Mouse (Mus musculus): ENCODE data around the gene Sfxn3. TPM values are rescaled to one million over a fixed set of nuclear protein-coding genes. Genes with fewer than 3 reads are reported as not detected.

The Sfxn3 gene
- total RNA-seq, 2 experiments from 2014 or later: 39.3 to 51.5 TPM

DNA sequence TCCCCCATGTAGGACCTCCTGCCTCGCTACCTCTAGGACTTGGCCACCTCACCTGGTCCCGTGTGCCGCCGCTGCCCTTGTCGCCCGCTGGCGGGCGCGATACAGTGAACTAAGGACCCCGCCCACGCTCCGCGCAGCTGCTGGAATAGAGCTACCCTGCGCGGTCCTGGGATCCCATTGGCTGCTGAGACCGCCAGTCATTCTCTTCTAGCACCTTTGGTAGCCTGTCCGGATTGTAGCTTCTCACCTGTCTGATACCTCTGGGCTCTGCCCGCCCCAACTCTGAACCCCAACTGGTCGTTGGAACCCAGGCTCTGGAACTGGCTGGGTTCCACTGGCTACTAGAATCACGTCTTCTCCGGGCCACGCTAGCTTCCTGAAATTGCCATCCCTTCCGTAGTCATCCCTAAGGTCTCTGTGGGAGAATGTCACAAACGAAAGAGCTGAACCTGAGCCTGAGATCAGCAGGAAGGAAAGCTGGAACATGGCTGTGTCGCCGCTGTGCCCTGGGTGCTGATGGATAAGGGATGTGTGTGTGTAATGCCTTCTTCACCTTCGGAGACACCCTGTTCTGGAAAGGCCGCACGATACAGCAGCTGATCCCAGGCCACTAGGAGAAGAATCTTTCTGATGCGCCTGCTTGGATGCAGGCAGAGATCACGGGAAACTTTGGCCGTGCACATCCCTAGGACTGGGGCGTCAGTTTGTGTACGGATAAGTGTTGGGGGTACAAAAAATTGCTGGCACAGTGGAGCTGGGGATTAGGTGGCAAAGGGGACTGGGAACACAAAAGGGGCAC is 581 bp upstream of the Sfxn3 start:
- peak; percentile 87 for DNase-seq

DNA sequence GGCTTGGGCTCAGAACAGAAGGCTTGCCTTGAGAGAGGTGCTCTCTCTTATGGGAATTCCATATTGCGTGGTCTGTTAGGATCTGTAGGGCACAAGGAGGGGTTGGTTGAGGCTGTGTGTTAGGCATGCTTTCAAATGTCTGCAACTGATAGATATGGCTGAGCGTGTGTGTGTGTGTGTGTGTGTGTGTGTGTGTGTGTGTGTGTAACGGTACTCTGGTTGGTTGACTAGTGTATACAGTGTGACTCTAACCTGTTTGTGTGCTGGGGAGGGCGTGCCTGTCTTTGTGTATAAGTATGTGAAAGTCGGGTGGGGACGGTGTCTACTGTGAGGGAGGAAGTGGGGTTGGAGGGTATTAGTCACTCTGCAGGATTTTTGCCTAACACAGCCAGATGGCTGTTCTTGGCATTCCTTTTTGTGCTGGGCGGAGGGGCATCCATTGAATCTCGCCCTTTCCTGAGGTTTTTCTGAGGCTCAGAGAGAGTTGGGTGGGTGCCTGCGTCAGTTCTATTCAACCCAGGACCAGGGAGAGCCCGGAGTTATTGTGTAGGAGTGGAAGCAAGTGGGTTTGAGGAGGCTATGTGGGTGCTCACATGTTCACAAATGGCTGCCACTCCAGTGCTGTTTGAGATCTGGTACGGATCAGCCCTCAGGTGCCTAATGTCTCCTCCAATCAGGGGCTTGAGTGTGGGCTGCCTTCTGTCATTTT is 786 bp downstream of the Sfxn3 start:
- DNase-seq: peak; percentile 62

DNA sequence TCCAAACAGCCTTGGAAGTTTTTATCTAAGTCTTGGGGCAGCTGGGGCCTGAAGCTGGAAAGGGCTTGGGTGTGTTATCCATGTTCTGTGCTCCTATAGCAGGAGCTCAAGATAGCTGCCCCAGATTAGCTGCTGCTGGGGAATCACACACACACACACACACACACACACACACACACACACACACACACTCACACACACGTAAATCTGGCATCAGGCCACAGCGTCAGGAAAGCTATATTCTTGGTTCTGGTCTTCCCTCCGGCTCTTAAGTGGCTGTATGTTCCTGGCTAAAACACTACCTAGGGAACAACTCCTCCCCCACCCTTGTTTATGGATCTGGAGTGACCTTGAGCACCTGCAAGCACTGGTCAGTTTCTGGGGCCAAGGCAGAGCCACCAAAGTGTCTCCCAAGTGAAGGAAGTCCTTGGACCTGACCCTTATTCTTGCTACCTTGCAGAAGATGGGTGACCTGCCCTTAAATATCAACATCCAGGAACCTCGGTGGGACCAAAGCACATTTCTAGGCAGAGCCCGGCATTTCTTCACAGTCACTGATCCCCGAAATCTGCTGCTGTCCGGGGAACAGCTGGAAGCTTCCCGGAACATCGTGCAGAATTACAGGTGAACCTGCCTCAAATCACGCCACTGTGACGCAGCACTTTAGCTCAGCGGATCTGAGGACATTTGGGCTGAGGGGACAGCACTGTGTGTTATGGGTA is 1.5 kb downstream of the Sfxn3 start:
- DNase-seq: no peak

DNA sequence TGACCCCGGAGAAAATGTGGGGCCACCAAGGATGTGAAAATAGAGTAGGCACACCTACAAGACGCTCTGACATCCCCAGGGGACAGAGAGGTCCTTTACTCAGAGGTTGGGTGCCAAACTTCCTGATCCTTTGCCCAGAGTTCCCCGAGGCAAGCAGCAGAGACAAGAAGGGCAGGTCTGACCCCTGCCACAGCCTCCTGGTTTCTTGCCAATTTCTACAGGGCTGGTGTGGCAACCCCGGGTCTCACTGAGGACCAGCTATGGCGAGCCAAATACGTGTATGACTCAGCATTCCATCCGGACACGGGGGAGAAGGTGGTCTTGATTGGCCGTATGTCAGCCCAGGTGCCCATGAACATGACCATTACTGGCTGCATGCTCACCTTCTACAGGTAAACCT is 2.2 kb downstream of the Sfxn3 start:
- no peak for DNase-seq

DNA sequence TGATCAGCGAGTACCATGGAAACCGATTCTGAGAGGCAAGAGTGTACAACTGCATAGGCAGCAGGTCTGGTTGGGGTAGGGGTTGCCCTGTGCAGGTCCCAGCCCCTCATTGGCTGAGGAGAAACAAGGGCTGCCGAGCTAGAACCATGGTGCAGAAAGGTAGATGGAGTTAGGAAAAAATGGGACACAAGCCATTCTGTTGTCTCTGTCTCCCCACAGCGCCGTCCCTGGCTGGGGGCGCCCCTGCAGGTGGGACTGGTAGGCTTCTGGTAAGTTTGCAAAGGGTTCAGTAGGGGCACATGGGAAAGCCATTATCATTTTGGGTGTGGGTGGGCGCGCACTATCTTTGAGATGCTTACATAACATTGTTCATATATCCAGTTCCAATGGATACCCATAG is 6.1 kb downstream of the Sfxn3 start:
- DNase-seq: no peak

DNA sequence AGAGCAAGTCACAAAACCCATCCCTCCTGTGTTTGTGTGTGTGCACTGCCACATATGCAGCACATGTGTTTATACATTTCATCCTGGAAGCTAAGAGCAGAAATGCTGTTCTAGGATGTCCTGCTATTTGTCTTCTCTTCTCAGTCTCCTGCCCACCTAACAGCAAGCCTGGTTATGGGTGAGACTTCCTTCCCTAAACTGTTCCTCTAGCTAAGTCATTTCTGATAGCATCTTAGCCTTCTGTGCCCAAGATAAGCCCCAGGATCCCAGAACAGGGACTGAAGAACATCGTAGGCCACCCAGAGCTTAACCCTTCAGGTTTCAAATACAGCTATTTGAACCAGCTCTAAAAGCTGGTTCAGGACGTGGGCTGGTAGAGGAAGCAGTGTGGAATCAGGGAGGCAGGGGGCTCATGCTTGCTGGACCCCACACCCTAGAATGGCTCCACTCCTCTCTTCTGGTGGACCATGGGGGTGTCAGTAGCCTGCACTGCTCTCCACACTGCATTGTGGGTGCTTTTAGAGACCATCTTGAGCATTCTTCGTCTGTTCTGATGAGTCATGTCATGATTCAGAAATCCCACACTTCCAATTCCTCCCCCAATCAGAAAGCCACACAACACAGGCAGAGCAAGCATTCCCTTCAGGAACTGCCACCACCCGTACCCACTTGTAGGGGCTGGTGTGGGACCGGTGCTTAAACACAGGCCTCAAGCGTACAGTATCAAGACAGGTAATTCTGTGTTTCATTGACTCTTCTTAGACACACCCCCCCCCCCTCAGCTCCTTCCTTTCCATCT is 7.8 kb downstream of the Sfxn3 start:
- DNase-seq: peak; percentile 33

DNA sequence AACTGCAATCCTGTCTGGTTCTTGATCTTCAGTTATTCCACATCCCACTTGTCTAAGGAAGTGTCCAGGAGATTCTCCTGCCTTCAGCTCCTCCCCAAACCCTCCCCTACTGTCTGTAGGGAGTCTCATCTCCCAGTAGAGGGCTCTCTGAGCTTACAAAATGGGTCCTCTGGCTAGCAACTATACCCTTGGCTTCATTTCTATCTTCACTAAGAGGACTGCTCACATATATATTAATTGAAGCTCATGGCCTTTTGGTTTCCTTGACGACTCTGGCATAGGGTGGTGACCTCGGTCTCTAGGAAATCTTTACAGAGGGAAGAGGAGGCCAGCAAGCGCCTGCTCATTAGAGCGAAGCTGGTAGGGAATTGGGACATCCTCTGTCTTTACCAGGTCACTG is 9.1 kb downstream of the Sfxn3 start:
- peak; percentile 53 for DNase-seq

DNA sequence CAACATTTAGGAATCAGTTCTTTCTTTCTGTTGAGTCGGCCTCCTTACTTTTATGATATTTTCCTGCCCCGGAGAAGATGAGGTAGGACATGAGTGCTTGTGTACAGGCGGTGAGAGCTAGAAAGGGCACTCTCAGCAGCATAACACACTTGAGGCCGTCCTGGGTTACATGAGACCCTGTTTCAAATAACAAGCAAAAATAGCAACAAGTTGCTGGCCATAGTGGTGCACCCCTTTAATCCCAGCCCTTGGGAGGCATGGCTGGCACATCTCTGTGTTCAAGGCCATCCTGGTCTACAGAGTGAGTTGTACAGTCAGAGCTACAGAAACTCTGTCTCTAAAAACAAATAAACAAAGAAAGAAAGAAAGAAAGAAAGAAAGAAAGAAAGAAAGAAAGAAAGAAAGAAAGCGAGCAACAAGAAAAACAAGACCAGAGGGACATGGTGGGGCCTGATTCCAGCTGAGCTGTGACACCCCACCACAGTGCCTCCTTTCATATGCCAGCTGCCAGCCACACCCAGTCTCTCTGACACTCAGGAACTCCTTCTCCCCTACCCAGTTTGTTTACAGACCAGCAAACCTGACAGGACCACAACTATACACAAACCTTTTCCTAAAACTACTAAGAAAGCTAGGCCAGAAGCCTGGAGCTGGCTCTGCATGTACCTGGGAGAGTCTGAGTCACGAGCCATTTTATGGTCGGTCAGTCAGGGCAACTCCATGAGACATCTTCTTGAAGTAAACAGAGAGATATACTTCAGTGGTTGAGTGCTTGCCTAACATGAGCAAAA is 9.8 kb downstream of the Sfxn3 start:
- no peak for DNase-seq

DNA sequence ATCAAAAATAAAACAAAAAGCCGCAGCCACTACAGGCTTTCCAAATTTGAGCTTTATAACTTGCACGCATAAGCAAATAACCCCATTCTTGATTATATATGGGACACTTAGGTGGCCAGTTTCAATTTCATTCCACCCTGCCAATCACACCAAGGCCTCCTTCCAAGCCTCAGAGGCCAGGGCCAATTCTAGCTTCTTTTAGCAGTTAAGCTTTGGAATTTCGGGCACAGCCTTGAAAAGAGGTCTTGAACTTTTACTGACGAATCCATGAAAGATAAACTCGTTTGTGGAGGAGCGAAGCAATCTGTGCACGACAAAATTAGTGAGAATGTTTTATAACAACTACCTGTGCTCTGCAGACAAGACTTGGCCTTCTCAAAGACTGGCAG is 10.4 kb downstream of the Sfxn3 start:
- peak; percentile 57 for DNase-seq

DNA sequence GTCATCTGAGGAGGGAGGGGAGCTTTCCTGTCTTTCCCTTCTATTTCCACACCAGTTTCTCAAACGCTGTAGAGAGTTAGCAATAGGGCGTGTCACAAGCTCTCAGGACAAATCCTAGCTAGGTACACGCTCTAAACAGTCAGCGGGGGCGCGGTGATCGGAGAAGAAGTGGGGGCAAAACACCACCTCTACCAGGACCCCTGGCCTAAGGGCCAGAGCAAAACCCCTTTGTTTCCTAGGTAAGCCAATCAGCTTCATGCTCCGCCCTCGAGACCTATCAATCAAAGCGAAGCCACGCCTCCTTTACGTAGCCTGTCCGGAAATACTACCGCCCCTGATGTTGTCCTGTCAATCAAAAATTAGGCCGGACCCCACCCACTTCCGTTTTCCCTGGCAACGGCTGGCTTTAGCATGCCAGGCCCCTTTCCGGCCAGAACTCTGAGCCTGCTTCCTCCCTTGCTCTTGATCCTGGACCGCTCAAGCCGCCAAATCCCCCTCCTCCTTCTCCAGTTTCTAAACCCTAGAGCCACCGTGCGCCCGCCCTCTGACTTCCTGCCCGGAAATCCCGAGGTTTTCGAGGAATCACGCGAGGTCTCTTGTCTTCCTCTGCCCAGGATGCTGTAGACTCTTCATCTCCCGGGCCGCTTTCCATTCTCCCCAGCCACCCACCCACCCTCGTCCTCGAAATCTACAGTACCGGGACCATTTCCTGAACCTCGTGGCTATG is 11.0 kb downstream of the Sfxn3 start:
- peak; percentile 93 for DNase-seq

DNA sequence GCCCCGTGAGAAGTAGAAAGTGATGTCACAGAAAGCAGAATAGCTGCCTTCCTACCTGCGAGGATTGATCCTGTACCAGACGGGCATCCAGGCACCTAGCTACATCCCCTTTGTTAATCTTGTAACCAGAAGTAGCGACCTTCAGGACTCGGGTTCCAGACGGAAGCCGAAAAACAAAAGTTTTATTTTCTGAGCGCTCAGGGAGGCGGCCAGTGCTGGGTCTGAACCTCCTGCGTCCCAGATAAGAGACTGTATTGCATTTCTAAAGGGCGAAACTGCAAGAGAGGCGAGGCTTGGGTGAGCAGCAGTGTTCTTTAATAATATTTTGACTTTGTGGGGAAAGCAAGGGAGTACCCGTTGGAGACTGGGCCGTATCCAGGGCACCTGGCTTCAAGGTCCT is 11.5 kb downstream of the Sfxn3 start:
- DNase-seq: peak; percentile 37

DNA sequence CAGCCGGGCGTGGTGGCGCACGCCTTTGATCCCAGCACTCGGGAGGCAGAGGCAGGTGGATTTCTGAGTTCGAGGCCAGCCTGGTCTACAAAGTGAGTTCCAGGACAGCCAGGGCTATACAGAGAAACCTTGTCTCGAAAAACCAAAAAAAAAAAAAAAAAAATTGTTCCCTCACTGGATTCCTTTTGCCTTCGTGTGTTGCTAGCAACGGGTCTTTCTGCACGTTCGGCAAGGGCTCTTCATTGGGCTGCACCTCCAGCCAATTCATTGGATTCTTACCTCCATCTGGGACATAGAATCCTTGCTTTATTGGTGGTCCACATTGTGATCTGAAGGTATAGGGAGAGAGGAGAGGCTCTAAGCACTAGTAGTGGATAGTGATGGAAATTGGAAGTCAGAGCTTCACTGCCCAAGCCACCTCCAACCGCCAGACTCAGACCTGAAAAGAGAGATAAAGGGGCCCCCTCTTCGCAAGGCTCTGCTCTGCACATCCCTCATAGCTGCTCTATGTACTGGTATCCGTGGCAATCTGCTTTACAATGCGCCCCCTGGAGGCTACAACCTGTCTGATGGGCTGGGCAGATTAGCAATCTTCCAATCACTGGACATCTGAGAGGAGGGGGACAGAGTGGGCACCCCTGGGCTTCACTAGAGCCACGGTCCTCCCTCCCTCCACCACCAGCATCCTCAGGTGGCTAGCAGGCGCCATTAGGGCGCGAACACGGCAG is 16.4 kb downstream of the Sfxn3 start:
- DNase-seq: peak; percentile 75

DNA sequence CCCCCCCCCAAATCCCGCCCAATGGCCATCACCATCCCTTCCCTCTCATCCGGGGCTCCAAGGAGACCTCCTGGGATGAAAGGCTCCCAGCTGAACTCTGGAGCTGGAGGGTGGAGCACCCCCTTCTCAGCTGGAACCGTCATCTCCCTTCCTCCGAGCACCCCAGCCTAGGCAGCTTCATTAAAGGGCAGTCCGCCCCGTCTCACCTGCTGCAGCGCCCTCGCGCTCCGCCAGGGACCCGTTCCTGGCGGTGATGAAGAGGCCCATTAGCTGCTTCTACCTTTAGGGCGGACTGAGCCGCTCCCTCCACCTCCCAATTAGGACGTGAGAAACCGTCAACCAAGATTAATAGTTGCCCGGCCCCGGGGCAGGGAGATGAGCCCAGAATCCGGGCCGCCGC is 17.9 kb downstream of the Sfxn3 start:
- no peak for DNase-seq

DNA sequence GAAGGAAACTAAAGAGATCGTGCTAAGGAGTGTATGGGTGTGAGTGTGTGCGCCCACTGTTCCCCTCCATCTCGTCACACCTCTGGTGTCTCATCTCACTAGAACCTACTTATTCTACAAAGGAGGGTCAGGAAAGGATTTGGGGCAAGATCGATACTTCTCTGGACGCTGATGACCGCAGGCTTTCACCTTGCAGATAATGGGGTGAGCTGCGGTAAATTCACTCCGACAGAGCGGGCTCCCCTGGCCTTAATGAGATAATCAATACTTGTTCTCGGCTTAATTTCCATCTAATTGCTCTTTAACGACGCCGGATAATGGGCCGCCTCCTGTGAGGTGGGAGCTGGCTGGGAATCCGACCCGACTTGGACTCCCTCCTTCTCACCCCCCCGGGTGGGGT is 19.9 kb downstream of the Sfxn3 start:
- no peak for DNase-seq

DNA sequence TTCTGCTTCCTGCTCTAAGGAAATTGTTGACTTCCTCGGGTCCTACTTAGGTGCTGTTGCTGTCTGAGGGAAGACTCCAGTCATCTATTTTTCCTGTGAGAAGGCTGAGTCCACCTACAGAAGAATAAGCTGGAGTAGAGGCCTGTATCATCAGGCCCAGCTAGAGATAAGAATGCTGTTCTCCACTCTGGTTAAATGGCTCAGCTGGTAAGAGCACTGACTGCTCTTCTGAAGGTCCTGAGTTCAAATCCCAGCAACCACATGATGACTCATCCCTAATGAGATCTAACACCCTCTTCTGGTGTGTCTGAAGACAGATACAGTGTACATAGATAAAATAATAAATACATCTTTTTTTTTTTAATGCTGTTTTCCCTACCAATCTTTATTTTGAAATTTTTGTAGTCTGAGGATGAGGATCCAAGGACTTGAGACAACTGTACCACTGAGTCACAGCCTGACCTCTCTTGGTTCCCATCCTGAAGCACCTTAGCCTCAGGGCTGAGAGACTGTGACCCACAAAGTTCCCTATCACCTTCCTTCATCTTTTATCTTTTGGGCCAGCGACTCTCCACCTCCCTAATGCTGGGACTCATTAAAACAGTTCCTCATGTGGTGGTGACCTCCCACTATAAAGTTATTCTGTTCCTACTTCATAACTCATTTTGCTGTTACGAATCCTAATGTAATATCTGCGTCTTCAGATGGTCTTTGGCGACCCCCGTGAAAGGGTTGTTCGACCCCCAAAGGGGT is 20.6 kb downstream of the Sfxn3 start:
- no peak for DNase-seq

DNA sequence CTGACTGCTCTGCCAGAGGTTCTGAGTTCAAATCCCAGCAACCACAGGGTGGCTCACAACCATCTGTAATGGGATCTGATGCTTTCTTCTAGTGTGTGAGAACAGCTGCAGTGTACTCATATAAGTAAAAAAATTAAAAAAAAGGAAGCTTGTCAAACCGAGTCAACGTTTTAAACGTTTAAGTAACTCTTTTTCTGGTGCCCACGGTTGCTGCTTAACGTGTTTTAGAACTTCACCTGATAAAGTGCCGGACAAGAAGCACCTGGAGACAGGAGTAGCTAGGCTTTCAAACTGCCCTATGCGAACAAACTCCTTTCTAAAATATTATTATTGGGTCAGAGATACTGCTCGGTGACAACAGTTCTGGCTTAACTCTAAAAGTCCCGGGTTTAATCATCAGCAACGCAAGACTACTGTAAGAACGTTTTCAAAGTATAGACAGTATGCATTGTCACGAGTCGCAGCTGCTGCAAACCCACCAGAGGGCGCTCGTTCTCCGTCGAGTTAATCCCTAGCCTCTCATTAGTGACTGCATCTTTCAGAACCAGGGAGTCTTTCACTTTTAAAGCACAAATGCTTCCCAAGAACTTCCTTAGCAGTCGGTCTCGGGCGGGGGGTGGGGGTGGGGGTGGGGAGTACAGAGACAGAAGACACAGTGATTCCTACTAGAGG is 26.7 kb downstream of the Sfxn3 start:
- peak; percentile 92 for DNase-seq

DNA sequence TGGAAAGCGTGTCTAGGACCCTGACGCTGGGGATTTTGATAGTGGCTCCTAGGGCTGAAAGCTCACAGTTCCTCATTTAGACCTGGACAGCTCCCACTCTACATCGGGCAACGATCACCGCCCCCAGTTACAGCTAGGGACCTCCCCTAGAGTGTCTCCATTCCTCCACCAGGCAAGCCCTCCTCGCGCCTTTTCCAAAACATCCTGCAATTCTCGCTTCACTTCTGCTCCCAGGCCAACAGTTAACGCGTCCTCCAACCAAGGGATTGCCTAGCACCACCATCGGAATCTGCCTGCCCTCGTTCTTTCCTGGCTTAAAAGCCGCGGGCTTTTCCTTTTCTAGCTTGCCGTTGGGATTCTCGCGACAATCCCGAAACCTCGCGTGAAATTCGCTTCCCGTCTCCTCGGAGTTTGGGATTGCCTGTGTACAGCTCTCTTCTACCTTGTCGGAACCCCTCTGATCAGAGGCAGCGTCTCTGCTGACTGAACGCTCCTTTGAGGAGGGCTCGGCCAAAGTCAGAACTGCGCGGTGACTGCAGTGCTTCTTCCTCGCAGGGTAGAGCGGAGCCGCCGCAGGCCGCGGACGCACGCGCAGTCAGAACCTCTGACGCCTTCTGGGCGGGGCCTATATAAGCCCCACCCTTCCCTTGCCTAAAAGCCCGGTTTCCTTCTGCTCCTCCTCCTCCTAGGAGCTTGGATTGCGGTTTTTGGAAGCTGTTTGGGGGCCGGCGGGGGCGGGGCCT is 27.4 kb downstream of the Sfxn3 start, which contains the start of gene Kazald1:
Kazald1 (plus strand) TSS at position 662 of the 743 bp plus-strand sequence.
- peak; percentile 97 for DNase-seq

All from adrenal gland, postnatal 10 days (tissue).